Mouse (Mus musculus): ENCODE results near the gene Phc1. TPM values are rescaled to one million over a fixed set of nuclear protein-coding genes. Genes with fewer than 3 reads are reported as not detected.
A peak's percentile ranks its signal among the peaks of the same experiment; 100 is the strongest.

The Phc1 gene
- polyA plus RNA-seq, 1 experiment: 206 TPM

DNA sequence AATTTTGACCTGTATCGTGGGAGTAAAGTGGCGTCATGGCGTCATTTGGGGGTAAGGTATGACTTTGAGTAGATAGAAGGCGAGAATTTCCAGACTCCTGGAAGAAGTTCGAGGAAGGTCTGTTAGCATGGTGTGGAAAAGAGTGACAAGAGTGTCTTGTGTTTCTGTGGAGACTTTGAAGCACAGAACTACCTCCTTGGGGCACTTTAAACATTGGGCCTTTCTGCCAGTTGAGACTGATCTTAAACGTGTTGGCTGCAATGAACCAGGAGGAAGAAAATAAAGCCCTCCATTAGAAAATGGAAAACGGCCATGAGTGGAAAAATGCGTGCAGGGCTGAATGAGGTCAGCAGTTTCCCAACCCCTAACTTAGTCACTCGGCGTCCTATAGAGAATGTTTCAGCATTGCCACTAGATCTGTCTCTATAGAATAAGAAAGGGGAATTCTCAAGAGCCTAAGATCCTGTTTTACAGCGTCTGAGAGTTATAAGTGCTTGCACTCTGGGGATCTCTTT, 30.9 kb downstream of the Phc1 start:
- Histone ChIP-seq H3K4me3 (ENCODE audit: low read depth, low read length) (peak overlapping the region; percentile 94), H3K36me3 (ENCODE audit: control insufficient read depth, insufficient read depth, low read length, poor library complexity, severe bottlenecking) (peaks cover 32% of the 10 kb centered on the region), H3K9me3 (replicated peaks; ENCODE audit: control insufficient read depth, insufficient read depth, low read length, poor library complexity, severe bottlenecking) (no peaks in the 10 kb centered on the region), H3K9ac (ENCODE audit: low read depth, poor library complexity, severe bottlenecking) (peak overlapping the region; percentile 68), H3K27ac (ENCODE audit: insufficient read depth, low read length) (peak overlapping the region; percentile 21), H3K27me3 (ENCODE audit: control insufficient read depth, insufficient read depth, low read length, poor library complexity, severe bottlenecking) (no peaks in the 10 kb centered on the region), H3K4me1 (ENCODE audit: control insufficient read depth, insufficient read depth, low read length) (no peaks in the 10 kb centered on the region)
- no peak for TF ChIP-seq CTCF (IDR thresholded peaks at IDR 0.05; ENCODE audit: low read depth, low read length)
- no peak for TF ChIP-seq EP300 (IDR thresholded peaks at IDR 0.05; ENCODE audit: insufficient read depth, low read depth, low read length)
- no peak for TF ChIP-seq POLR2A (IDR thresholded peaks at IDR 0.05; ENCODE audit: insufficient read depth, low read length)

DNA sequence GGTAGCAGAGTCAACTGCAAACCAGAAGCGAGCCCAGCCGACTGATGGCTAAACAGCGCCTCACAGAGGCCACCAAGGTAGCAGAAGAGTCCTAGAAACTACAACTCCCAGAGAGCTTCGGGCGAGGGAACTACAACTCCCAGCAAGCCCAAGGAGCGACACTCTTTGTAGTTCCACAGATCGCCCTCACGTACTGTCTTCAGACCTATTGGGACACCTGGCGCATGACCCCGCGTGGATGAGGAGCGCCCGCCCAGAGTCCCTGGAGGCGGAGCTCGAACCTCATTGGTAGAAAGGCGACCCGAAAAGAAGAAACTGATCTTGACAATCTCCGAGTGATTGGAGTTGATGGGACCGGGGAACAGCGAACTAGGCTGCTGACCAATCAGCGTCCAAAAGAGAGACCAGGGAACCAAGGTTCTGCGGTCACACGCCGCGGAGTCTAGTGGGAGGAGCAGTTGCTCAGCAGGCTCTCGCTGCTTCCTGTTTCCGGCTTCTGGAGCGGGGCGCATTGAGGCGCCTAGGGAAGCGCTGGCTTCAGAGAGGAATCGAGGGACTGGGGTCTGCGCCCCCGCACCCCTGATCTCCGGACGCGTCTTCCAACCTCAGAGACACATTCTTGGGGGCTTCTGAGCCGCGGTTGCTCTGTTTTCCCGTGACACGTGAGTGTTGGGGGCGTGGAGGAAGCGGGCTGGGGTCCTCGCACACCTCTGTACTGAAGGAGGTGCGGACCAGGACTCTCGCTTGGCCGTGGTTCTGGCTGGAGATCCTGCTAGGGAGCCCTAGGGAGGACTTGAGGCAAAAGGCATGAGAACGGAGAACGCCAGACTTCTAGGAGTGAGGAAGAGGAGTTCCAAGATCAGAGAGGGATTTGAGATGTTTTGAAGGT, 31.6 kb downstream of the Phc1 start, which contains the start of gene M6pr:
Gene M6pr (plus strand): TSS at position 216 of the 889 bp plus-strand sequence.
- Histone ChIP-seq H3K27ac (ENCODE audit: insufficient read depth, low read length) (peak within 1 kb of the TSS; percentile 21), H3K27me3 (ENCODE audit: control insufficient read depth, insufficient read depth, low read length, poor library complexity, severe bottlenecking) (no peaks in the 10 kb centered on the region), H3K4me3 (ENCODE audit: low read depth, low read length) (peak within 1 kb of the TSS; percentile 94), H3K9ac (ENCODE audit: low read depth, poor library complexity, severe bottlenecking) (peak within 1 kb of the TSS; percentile 68), H3K9me3 (replicated peaks; ENCODE audit: control insufficient read depth, insufficient read depth, low read length, poor library complexity, severe bottlenecking) (no peaks in the 10 kb centered on the region), H3K4me1 (ENCODE audit: control insufficient read depth, insufficient read depth, low read length) (peaks cover 1% of the 10 kb centered on the region), H3K36me3 (ENCODE audit: control insufficient read depth, insufficient read depth, low read length, poor library complexity, severe bottlenecking) (peaks cover 25% of the 10 kb centered on the region)
- TF ChIP-seq EP300 (IDR thresholded peaks at IDR 0.05; ENCODE audit: insufficient read depth, low read depth, low read length) (0 out of 2 replicates have a peak, but pooled peaks have one; percentile 19), POLR2A (IDR thresholded peaks at IDR 0.05; ENCODE audit: insufficient read depth, low read length) (no peak), CTCF (IDR thresholded peaks at IDR 0.05; ENCODE audit: low read depth, low read length) (peak; percentile 89)

DNA sequence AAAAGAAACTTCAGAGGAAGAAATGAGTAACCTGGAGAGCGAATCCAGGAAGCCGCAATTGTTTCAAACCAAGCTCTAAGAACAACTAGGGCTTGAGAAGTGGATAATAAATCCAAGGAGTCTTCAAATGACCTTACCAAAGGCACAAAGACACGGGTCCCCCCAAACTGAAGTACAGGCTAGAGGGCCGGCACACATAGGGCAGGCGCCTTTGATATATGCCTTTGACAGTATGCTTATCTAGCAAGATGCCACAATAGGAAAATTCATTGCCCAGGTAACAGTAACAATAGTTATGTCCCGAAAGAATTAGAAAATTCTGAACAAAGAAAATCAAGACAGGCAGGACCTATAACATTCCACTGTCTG, 32.2 kb downstream of the Phc1 start:
- H3K27me3 ChIP-seq (ENCODE audit: control insufficient read depth, insufficient read depth, low read length, poor library complexity, severe bottlenecking): no peaks in the 10 kb centered on the region
- H3K9me3 ChIP-seq (replicated peaks; ENCODE audit: control insufficient read depth, insufficient read depth, low read length, poor library complexity, severe bottlenecking): no peaks in the 10 kb centered on the region
- H3K9ac ChIP-seq (ENCODE audit: low read depth, poor library complexity, severe bottlenecking): no peak overlapping the region
- no peak overlapping the region for H3K27ac ChIP-seq (ENCODE audit: insufficient read depth, low read length)
- H3K4me1 ChIP-seq (ENCODE audit: control insufficient read depth, insufficient read depth, low read length): peaks cover 1% of the 10 kb centered on the region
- peaks cover 18% of the 10 kb centered on the region for H3K36me3 ChIP-seq (ENCODE audit: control insufficient read depth, insufficient read depth, low read length, poor library complexity, severe bottlenecking)
- TF ChIP-seq POLR2A (IDR thresholded peaks at IDR 0.05; ENCODE audit: insufficient read depth, low read length) (no peak), EP300 (IDR thresholded peaks at IDR 0.05; ENCODE audit: insufficient read depth, low read depth, low read length) (no peak), CTCF (IDR thresholded peaks at IDR 0.05; ENCODE audit: low read depth, low read length) (no peak)
- no peak overlapping the region for H3K4me3 ChIP-seq (ENCODE audit: low read depth, low read length)

DNA sequence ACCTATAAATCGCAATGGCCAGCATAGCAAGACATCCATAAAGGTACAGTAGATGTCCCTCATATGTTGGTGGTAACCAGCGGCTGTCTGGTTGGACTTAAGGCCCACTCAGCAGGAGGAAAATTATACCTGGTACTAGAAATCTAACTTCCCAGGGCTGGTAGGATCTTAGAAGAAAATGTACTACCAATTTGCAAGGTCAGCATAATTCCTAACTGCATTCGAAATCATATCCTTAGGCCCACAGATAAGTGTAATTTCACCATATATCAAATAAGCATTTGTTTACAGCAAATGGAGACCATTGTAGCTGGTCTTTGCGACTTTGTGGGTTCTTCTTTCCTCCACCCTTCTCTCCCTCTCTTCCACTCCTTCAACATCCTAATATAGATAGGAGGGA, 33.7 kb downstream of the Phc1 start:
- H3K4me3 ChIP-seq (ENCODE audit: low read depth, low read length): no peak overlapping the region
- no peaks in the 10 kb centered on the region for H3K27me3 ChIP-seq (ENCODE audit: control insufficient read depth, insufficient read depth, low read length, poor library complexity, severe bottlenecking)
- no peak overlapping the region for H3K9ac ChIP-seq (ENCODE audit: low read depth, poor library complexity, severe bottlenecking)
- H3K4me1 ChIP-seq (ENCODE audit: control insufficient read depth, insufficient read depth, low read length): peaks cover 1% of the 10 kb centered on the region
- TF ChIP-seq POLR2A (IDR thresholded peaks at IDR 0.05; ENCODE audit: insufficient read depth, low read length) (no peak), EP300 (IDR thresholded peaks at IDR 0.05; ENCODE audit: insufficient read depth, low read depth, low read length) (no peak), CTCF (IDR thresholded peaks at IDR 0.05; ENCODE audit: low read depth, low read length) (no peak)
- peaks cover 6% of the 10 kb centered on the region for H3K36me3 ChIP-seq (ENCODE audit: control insufficient read depth, insufficient read depth, low read length, poor library complexity, severe bottlenecking)
- H3K9me3 ChIP-seq (replicated peaks; ENCODE audit: control insufficient read depth, insufficient read depth, low read length, poor library complexity, severe bottlenecking): no peaks in the 10 kb centered on the region
- no peak overlapping the region for H3K27ac ChIP-seq (ENCODE audit: insufficient read depth, low read length)

GRCm38 (mm10) chr6:122304790-122305555, 35.4 kb downstream of the Phc1 start:
- Histone ChIP-seq H3K27ac (ENCODE audit: insufficient read depth, low read length) (no peak overlapping the region), H3K9me3 (replicated peaks; ENCODE audit: control insufficient read depth, insufficient read depth, low read length, poor library complexity, severe bottlenecking) (no peaks in the 10 kb centered on the region), H3K36me3 (ENCODE audit: control insufficient read depth, insufficient read depth, low read length, poor library complexity, severe bottlenecking) (no peaks in the 10 kb centered on the region), H3K9ac (ENCODE audit: low read depth, poor library complexity, severe bottlenecking) (no peak overlapping the region), H3K4me1 (ENCODE audit: control insufficient read depth, insufficient read depth, low read length) (peaks cover 1% of the 10 kb centered on the region), H3K27me3 (ENCODE audit: control insufficient read depth, insufficient read depth, low read length, poor library complexity, severe bottlenecking) (no peaks in the 10 kb centered on the region), H3K4me3 (ENCODE audit: low read depth, low read length) (no peak overlapping the region)
- TF ChIP-seq CTCF (IDR thresholded peaks at IDR 0.05; ENCODE audit: low read depth, low read length) (no peak), EP300 (IDR thresholded peaks at IDR 0.05; ENCODE audit: insufficient read depth, low read depth, low read length) (no peak), POLR2A (IDR thresholded peaks at IDR 0.05; ENCODE audit: insufficient read depth, low read length) (no peak)
